Mouse (Mus musculus) spleen, adult 2 months (tissue): ENCODE results near the gene Nod2. TPM values are rescaled to one million over a fixed set of nuclear protein-coding genes. Genes with fewer than 3 reads are reported as not detected.

Experiments
- DNase-seq, 2 experiments: peaks; one replicate each; pipeline versions ENCODE4 v3.0.0 to v3.0.0-alpha.2; 2012 to 2021; ENCODE audit warnings: low spot score in 2 of 2, low read depth in 1 of 2
- H3K27ac ChIP-seq: fragments of 200-500 bp; 2 replicates; pipeline ENCODE4 v1.5.1; 2012; ENCODE audit warnings: low read length, inconsistent platforms; ENCODE audit not compliant: insufficient read depth
- H3K27me3 ChIP-seq: fragments of 200-500 bp; 2 replicates; pipeline ENCODE4 v1.6.1; 2012; ENCODE audit warnings: mild to moderate bottlenecking, moderate library complexity, low read length, inconsistent platforms; ENCODE audit not compliant: control insufficient read depth, insufficient read depth
- H3K36me3 ChIP-seq: fragments of 200-500 bp; 2 replicates; pipeline ENCODE4 v1.6.1; 2012; ENCODE audit warnings: mild to moderate bottlenecking, low read length, inconsistent platforms; ENCODE audit not compliant: control insufficient read depth, insufficient read depth
- H3K4me1 ChIP-seq: fragments of 200-500 bp; 2 replicates; pipeline ENCODE4 v1.6.1; 2011; ENCODE audit warnings: inconsistent platforms; ENCODE audit not compliant: control insufficient read depth, insufficient read depth, insufficient read length
- H3K4me3 ChIP-seq: fragments of 200-500 bp; 2 replicates; pipeline ENCODE4 v1.5.1; 2011; ENCODE audit warnings: mild to moderate bottlenecking, inconsistent platforms; ENCODE audit not compliant: insufficient read depth, insufficient read length; ENCODE audit errors: extremely low read depth
- CTCF ChIP-seq: fragments of 200-500 bp; IDR thresholded peaks from 2 replicates; pipeline ENCODE4 v1.5.1; 2011; ENCODE audit warnings: mild to moderate bottlenecking, inconsistent platforms; ENCODE audit not compliant: insufficient read depth, insufficient read length, insufficient replicate concordance; ENCODE audit errors: extremely low read depth
- POLR2A ChIP-seq: fragments of 200-500 bp; IDR thresholded peaks from 2 replicates; pipeline ENCODE4 v1.6.1; 2011; ENCODE audit warnings: low read depth, low read length, inconsistent platforms
- WGBS: fragments of 180-500 bp; shearing (Covaris S2); methylation state at CpG from one replicate; pipeline ENCODE4 v1.1.7; 2018; 5-methylcytosine and 5-hydroxymethylcytosine counted together
- polyA plus RNA-seq: library from polyadenylated mRNA; depleted of rRNA; stranded (reverse); fragments of >200 nt; gene quantifications from 2 replicates; pipeline ENCODE4 v1.2.3, GENCODE M21; 2012; rRNA removed

Nod2 gene
- polyA plus RNA-seq: 3.2 and 3.7 TPM in 2 replicates

DNA sequence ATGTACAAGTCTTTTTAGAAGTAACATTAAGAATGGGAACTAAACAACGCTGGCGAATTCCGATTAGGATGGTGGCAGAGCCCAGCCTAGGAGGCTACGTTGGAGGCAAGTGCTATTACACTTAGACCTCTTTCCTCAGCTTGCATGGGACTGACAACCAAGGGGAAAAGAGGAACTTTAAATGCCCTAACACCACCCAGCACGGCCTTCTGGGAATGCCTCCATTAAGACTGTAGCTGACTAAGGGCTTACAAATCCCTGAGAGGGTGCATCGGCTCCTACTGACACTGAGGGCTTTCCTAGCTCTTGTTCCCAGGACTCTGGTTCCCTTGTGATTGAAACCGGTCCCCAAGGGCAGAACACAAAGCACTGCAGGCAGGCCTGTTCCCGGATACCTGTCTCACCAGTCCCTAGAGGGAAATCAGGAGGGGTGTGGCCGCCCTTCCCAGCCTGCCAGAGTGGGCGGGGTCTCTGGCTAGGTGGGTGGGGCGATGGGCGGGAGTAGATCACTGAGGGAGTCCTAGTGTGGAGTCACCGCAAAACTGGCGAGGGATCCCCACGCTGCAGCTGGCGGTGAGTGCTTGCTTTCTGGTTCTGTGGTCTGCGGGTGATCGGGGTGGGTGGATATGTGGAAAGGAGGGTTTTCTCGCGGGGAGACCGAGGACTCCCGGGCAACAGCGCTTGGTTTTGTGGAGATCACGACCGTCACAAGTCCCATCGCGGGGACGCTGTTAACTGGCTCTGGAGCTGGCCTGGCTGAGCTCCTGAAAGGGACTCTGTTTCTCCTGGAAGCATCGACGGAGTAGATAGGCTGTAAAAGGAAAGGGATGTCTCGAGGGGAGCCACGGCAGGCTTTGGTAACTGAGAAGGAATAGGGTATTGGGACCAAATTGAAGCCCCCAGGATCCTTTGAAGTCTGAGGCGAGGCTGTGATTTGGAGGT lies at the start of gene Nod2:
Nod2 (plus strand) TSS at position 479 of the 942 bp plus-strand sequence.
- Histone ChIP-seq H3K4me1 (peaks cover 41% of the 10 kb centered on the region), H3K36me3 (no peaks in the 10 kb centered on the region), H3K27ac (no peak within 1 kb of the TSS; the same call in 1 of the 2 replicates), H3K4me3 (peak within 1 kb of the TSS; percentile 39; the same call in 1 of the 2 replicates), H3K27me3 (no peaks in the 10 kb centered on the region)
- TF ChIP-seq POLR2A (no peak), CTCF (no peak)
- DNase-seq: peak in 1 of 2 experiments; percentile 79
- 15% methylated on average over 33 of the region's 33 CpGs for WGBS

- H3K4me1 ChIP-seq: no peaks in the 10 kb centered on the region
- H3K36me3 ChIP-seq: no peaks in the 10 kb centered on the region
- no peak for TF ChIP-seq POLR2A
- TF ChIP-seq CTCF: no peak
- no peak overlapping the region for H3K27ac ChIP-seq
- H3K27me3 ChIP-seq: no peaks in the 10 kb centered on the region
- DNase-seq: no peak
- no peak overlapping the region for H3K4me3 ChIP-seq
- 82% methylated on average over 5 of the region's 5 CpGs for WGBS
Observed at GRCm38 (mm10) chr8:88598578-88598977, 48.5 kb upstream of the Nod2 start.

- H3K27ac ChIP-seq: no peak overlapping the region
- no peaks in the 10 kb centered on the region for H3K4me1 ChIP-seq
- H3K36me3 ChIP-seq: no peaks in the 10 kb centered on the region
- no peak for DNase-seq
- WGBS: 69% methylated on average over 7 of the region's 7 CpGs
- H3K4me3 ChIP-seq: no peak overlapping the region
- TF ChIP-seq CTCF (no peak), POLR2A (no peak)
- H3K27me3 ChIP-seq: no peaks in the 10 kb centered on the region
Observed at GRCm38 (mm10) chr8:88599491-88599890, 47.6 kb upstream of the Nod2 start.

DNA sequence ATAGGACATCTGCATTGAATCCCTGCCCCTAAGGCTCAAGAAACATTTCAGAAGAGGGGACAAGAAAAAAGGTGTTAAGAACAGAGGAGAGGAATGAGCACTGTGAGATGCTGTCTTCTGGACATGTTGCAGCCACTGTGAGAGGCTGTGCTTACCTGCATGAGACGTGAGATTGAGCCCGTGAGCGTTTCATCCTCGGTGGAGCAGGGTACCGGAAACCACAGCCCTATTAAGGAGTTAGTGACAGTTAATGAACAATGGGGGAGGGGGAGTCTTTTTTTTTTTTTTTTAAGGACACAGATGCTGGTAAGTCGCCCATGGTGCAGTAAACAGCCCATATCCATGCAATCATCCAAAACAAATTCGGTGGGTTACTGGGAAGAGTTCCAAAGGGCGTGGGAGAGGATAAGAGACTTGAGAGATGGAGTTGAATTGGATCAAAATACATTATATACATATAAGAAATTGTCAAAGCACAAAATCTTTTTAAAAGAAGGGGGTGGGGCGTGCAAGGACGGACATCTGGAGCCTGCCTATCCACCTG lies 43.6 kb upstream of the Nod2 start:
- TF ChIP-seq POLR2A: no peak
- TF ChIP-seq CTCF: no peak
- 35% methylated on average over 10 of the region's 10 CpGs for WGBS
- Histone ChIP-seq H3K4me1 (no peaks in the 10 kb centered on the region), H3K27me3 (no peaks in the 10 kb centered on the region), H3K27ac (no peak overlapping the region), H3K4me3 (no peak overlapping the region), H3K36me3 (no peaks in the 10 kb centered on the region)
- no peak for DNase-seq

- Histone ChIP-seq H3K4me1 (no peaks in the 10 kb centered on the region), H3K27me3 (no peaks in the 10 kb centered on the region), H3K36me3 (no peaks in the 10 kb centered on the region), H3K4me3 (no peak overlapping the region), H3K27ac (no peak overlapping the region)
- no peak for DNase-seq
- WGBS: 38% methylated on average over 19 of the region's 20 CpGs
- TF ChIP-seq POLR2A (no peak), CTCF (no peak)
Observed at GRCm38 (mm10) chr8:88604065-88605038, 42.8 kb upstream of the Nod2 start.

- H3K4me3 ChIP-seq: no peak overlapping the region
- no peaks in the 10 kb centered on the region for H3K36me3 ChIP-seq
- DNase-seq: no peak
- H3K4me1 ChIP-seq: no peaks in the 10 kb centered on the region
- TF ChIP-seq POLR2A: no peak
- no peak for TF ChIP-seq CTCF
- H3K27me3 ChIP-seq: no peaks in the 10 kb centered on the region
- 33% methylated on average over 13 of the region's 13 CpGs for WGBS
- no peak overlapping the region for H3K27ac ChIP-seq
Observed at GRCm38 (mm10) chr8:88605361-88606040, 41.6 kb upstream of the Nod2 start.
